Mouse (Mus musculus) limb, embryonic 15.5 days (tissue): Measurements from ENCODE around the gene Rhbdd1. TPM values are rescaled to one million over a fixed set of nuclear protein-coding genes. Genes with fewer than 3 reads are reported as not detected.
A peak's percentile ranks its signal among the peaks of the same experiment; 100 is the strongest.

ENCODE experiments used
- ATAC-seq: fragments of 200-750 bp; cut with Nextera tagmentation; 2 replicates; pipeline ENCODE4 v1.8.0; 2017; ENCODE audit warnings: low read depth, moderate TSS enrichment; ENCODE audit not compliant: insufficient number of reproducible peaks, low FRiP score, low TSS enrichment
- H3K27ac ChIP-seq: fragments of 300-500 bp; sonication (generic); 2 replicates; pipeline ENCODE4 v1.5.1; 2015; ENCODE audit warnings: moderate library complexity, mild to moderate bottlenecking, inconsistent platforms
- H3K27me3 ChIP-seq: fragments of 300-500 bp; sonication (generic); 2 replicates; pipeline ENCODE4 v1.6.1; 2015; ENCODE audit warnings: inconsistent platforms
- H3K36me3 ChIP-seq: fragments of 300-500 bp; sonication (generic); 2 replicates; pipeline ENCODE4 v1.6.1; 2015; ENCODE audit warnings: inconsistent platforms
- H3K4me1 ChIP-seq: fragments of 300-500 bp; sonication (generic); 2 replicates; pipeline ENCODE4 v1.6.1; 2015; ENCODE audit warnings: inconsistent platforms
- H3K4me2 ChIP-seq: fragments of 300-500 bp; sonication (generic); 2 replicates; pipeline ENCODE4 v1.6.1; 2015; ENCODE audit warnings: mild to moderate bottlenecking, inconsistent platforms
- H3K4me3 ChIP-seq: fragments of 300-500 bp; sonication (generic); 2 replicates; pipeline ENCODE4 v1.5.1; 2015; ENCODE audit warnings: mild to moderate bottlenecking, inconsistent platforms
- H3K9ac ChIP-seq: fragments of 300-500 bp; sonication (generic); 2 replicates; pipeline ENCODE4 v1.6.1; 2015; ENCODE audit warnings: inconsistent platforms
- H3K9me3 ChIP-seq: fragments of 300-500 bp; sonication (generic); 2 replicates; pipeline ENCODE4 v1.6.1; 2016; ENCODE audit warnings: inconsistent platforms
- WGBS: fragments of 180-500 bp; shearing (Covaris S2); methylation state at CpG from one replicate; pipeline ENCODE4 v1.1.7; 2015; 5-methylcytosine and 5-hydroxymethylcytosine counted together
- polyA plus RNA-seq: library from polyadenylated mRNA; unstranded; fragments of >200 nt; fragmentation: Nextera tagmentation; extraction: Ambion mirVana; gene quantifications from 2 replicates; pipeline ENCODE4 v1.2.1, GENCODE M21; 2015

Gene Rhbdd1
- polyA plus RNA-seq, 1 experiment from 2014 or later: 11.2 TPM

DNA sequence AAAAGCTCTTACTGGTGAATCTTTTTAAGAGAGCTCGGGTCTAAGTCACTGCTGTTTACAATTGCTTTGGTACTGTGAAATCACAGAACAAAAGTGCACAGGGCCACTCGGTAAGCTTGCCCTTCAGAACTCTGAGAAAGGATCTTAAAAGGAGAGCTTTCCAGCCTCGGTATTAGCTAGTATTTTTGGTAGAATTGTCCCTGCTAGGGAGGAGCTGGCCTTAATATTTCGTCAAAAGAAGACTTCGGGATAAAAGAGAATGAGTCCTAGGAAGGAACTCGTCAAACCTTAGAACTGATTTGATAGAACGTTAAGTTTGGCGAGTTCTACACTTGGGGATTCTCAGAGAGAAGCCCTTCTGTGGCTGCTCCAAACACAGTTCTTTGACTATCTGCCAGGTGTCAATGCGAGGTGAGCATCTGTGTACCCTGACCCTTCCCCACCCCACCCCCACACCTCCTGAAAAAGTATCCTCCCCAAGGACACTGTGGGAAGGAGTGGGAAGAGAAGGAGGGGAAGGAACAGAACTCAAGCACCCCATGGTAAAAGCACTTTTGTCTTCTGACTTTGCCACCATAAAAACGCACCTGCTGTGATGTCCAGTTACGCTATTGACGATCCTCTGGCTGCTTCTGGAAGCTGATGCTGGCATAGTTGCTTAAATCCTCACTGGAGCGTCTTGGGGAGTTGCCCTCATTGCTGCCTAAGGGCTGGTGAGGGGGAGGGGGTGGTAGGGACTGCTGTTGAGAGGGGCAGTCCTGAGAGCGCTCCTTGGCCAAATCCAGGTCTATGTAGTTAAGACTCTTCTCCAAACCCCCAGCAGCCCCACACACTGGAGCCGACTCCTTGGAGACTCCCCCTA lies 29.8 kb upstream of the Rhbdd1 start:
- peak overlapping the region; percentile 69 for H3K27ac ChIP-seq

DNA sequence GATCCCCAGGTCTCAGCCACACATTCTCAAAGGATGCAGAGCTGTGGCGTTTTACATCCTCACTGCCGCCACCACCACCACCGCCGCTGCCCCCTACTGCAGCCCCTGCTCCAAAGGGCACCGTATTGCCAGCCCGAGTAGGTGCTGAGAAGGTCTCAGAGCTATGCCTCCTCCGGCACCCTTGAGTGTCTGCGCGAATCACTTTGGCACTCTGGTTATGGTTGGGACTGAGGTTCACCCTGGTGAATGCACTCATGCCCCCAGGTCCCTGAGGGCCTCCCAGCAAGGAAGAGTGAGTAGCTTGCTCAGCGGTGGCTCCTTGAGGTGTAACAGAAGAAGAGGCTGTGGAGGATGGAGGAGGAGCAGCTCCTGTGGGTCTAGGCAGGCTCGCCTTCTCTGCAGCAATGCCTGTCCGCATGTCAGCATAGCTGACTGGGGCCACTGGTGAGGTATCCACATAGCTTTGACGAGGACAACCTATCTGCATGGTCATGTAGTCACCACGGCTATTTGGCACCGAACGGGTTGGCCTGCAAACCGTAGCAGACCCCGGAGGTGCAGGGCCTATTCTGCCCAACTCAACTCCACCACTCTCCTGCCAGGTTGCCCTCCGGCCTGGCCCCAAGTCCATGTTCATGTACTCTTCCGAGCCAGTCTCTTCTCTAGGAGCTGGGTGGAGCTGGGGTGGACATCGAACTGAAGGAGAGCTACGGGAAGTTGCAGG lies 29.0 kb upstream of the Rhbdd1 start:
- Histone ChIP-seq H3K9ac (peak overlapping the region; percentile 43), H3K27me3 (no peaks in the 10 kb centered on the region), H3K27ac (peak overlapping the region; percentile 69), H3K4me3 (peak overlapping the region; percentile 75), H3K36me3 (peaks cover 24% of the 10 kb centered on the region), H3K4me2 (peak overlapping the region; percentile 73), H3K9me3 (no peaks in the 10 kb centered on the region), H3K4me1 (peaks cover 44% of the 10 kb centered on the region)
- no peak for ATAC-seq
- 64% methylated on average over 22 of the region's 22 CpGs for WGBS

More for the DNA sequence above, 29.8 kb upstream of the Rhbdd1 start:
- Histone ChIP-seq H3K4me2 (peak overlapping the region; percentile 73), H3K9me3 (no peaks in the 10 kb centered on the region), H3K9ac (peak overlapping the region; percentile 43), H3K4me3 (peak overlapping the region; percentile 75), H3K4me1 (peaks cover 42% of the 10 kb centered on the region), H3K36me3 (peaks cover 24% of the 10 kb centered on the region), H3K27me3 (no peaks in the 10 kb centered on the region)
- WGBS: 18% methylated on average over 15 of the region's 15 CpGs
- ATAC-seq: no peak

DNA sequence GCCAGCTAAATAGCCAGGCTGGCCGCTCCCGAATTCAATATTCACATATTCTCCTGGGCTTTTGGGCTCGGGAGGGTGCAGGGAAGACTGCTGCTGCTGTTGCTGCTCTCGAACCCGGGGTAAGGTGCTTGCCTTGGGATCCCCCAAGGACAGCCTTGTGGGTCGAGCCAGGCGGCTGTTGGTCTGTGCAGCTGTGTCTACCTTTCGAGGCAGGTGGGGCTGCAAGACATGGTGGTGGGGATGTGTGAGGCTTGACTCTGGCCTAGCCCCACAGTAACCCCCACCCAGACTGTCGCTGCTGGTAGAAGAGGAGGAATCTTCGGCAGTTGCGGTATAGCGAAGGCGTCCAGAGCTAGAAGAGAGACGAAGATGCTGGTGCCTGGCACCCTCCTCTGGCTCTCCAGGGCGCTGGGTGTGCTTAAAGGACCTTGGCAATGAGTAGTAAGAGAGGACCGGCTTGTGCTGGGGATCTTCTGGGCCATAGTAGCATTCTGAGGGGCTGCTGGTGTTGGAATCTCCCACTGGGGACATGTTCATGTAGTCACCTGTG lies 28.4 kb upstream of the Rhbdd1 start:
- WGBS: 87% methylated on average over 16 of the region's 16 CpGs
- H3K9me3 ChIP-seq: no peaks in the 10 kb centered on the region
- H3K4me1 ChIP-seq: peaks cover 44% of the 10 kb centered on the region
- no peak for ATAC-seq
- H3K4me2 ChIP-seq: peak overlapping the region; percentile 73
- H3K36me3 ChIP-seq: peaks cover 24% of the 10 kb centered on the region
- peak overlapping the region; percentile 75 for H3K4me3 ChIP-seq
- H3K9ac ChIP-seq: peak overlapping the region; percentile 43
- peak overlapping the region; percentile 38; the same call in 1 of the 2 replicates for H3K27ac ChIP-seq
- no peaks in the 10 kb centered on the region for H3K27me3 ChIP-seq

DNA sequence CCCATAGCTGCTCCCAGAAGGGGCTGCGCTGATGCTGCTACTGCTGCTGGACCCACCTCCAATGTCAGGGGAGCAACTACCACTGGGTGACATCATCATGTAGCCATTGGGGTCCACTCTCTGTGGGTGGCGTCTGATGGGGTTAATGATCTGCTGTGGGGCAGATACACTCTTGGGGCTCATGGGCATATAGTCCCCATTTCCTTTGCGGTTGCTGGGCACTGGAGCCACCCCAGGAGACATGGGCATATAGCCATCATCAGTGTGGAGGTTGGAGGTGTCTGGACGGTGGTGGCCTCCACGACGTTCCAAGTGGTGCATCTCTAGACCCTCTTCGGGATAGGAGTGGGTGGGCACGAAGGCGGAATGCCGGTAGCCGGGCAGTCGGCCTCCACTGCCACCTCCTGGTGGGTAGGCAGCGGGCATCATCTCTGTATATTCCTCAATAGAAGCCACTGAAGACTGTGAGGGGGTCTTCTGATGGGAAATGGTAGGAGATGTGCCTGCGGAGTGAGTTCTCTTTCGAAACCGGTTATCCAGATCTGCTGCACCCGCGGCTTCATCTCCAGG lies 27.7 kb upstream of the Rhbdd1 start:
- 88% methylated on average over 18 of the region's 18 CpGs for WGBS
- no peak for ATAC-seq
- H3K9ac ChIP-seq: no peak overlapping the region
- H3K27me3 ChIP-seq: no peaks in the 10 kb centered on the region
- peak overlapping the region; percentile 75 for H3K4me3 ChIP-seq
- no peaks in the 10 kb centered on the region for H3K9me3 ChIP-seq
- H3K36me3 ChIP-seq: peaks cover 24% of the 10 kb centered on the region
- peak overlapping the region; percentile 73 for H3K4me2 ChIP-seq
- peaks cover 48% of the 10 kb centered on the region for H3K4me1 ChIP-seq
- H3K27ac ChIP-seq: no peak overlapping the region

DNA sequence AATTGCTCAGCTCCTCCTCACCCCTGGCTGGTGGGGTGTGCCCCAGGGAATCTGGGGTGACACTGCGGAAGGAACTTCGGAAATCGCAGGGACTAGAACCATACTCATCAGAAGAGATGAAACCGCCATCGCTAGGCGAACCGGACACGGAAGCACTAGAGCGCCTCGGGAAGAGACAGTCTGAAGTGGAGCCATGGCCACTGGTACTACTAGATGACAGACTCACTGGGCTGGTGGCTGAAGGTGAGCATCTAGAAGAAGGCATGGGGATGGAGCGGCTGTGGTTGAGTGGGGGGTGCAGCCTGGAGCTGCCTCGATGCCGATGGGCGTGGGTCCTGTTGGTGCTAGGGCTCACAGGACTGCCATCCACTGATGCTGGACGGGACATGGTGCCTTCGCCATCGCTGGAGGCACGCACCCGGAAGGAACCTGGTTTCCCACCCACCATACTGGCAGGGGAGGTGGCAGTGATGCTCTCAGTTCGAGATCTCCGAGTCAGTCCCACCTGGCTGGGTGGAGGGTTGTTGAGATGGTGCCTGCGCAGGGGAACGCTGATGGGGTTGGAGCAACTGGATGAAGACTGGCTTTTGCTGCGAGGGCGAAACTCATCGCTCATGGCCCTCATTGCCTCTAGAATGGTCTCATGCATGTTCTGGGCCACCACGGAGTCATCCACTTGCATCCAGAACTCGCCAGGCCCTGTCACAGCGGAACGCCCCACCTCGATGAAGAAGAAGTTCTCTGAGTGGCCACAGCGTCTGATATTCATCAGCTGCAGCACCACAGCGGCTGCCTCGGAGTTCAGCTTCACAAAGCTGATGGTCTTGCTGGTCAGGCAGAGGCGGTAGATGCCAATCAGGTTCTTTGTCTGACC lies 26.9 kb upstream of the Rhbdd1 start:
- no peak for ATAC-seq
- H3K27me3 ChIP-seq: no peaks in the 10 kb centered on the region
- peak overlapping the region; percentile 73 for H3K4me2 ChIP-seq
- WGBS: 69% methylated on average over 35 of the region's 35 CpGs
- H3K36me3 ChIP-seq: peaks cover 24% of the 10 kb centered on the region
- peaks cover 44% of the 10 kb centered on the region for H3K4me1 ChIP-seq
- H3K9ac ChIP-seq: peak overlapping the region; percentile 77
- peak overlapping the region; percentile 98 for H3K27ac ChIP-seq
- no peaks in the 10 kb centered on the region for H3K9me3 ChIP-seq
- H3K4me3 ChIP-seq: peak overlapping the region; percentile 75

DNA sequence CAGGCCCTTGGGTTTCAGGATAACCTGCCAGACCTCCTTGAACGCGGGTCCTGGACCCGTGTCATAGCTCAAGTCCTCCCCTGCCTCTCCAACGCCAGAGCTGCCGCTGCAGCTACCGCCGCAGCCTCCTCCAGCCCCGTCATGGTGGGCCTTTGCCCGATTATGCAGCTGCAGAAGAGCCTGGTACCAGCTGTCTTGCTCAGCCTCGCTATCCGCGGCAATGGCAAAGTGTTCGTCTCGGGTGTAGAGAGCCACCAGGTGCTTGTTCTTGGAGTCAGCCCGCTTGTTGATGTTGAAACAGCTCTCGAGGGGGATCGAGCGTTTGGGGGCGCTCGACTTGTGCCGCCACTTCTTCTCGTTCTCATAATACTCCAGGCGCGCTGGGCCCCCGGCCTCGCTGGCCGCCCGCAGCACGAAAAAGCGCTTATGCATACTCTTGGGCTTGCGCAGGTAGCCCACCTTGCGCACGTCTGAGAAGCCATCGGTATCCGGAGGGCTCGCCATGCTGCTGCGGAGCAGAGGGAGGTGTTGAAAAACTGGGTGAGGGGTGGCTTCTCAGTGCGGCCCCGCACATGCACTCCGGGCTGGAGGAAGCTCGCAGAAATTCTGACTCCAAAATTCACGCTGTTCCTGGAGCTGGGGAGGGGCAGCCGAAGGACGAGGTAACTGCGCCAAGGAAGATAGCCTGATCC lies 26.1 kb upstream of the Rhbdd1 start:
- WGBS: under 1% methylated on average over 45 of the region's 45 CpGs
- H3K4me1 ChIP-seq: peaks cover 44% of the 10 kb centered on the region

DNA sequence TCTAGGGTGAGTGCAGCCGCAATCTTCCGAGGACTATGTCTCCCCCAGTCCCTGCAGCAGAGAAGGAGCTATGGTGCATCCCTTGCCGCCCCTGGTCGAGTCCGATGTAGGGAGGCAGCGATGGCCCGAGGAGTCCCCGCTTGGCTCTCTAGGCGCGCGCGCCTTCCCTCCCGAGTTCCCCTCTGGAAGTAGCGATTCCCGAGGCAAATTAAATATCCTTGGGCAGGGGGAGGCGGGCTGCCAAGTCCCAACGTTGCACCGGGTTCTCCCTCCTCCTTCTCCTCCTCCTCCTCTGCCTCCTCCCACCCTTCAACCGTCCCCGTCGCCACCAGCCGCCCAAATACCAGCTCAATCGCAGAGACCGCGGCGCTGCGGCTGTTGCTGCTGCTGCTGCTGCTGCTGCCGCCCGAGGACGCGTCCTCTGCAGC lies 25.5 kb upstream of the Rhbdd1 start:
- Histone ChIP-seq H3K9me3 (no peaks in the 10 kb centered on the region), H3K4me3 (peak overlapping the region; percentile 75), H3K27ac (peak overlapping the region; percentile 98), H3K27me3 (no peaks in the 10 kb centered on the region; the same call in 1 of the 2 replicates), H3K4me2 (peak overlapping the region; percentile 73), H3K9ac (peak overlapping the region; percentile 77), H3K4me1 (peaks cover 44% of the 10 kb centered on the region), H3K36me3 (peaks cover 24% of the 10 kb centered on the region)
- under 1% methylated on average over 29 of the region's 31 CpGs for WGBS
- peak; percentile 60 for ATAC-seq

More for the DNA sequence above, 26.1 kb upstream of the Rhbdd1 start:
- Histone ChIP-seq H3K9ac (peak overlapping the region; percentile 77), H3K4me2 (peak overlapping the region; percentile 73), H3K27me3 (no peaks in the 10 kb centered on the region; the same call in 1 of the 2 replicates), H3K4me3 (peak overlapping the region; percentile 75), H3K9me3 (no peaks in the 10 kb centered on the region), H3K36me3 (peaks cover 24% of the 10 kb centered on the region), H3K27ac (peak overlapping the region; percentile 98)
- no peak for ATAC-seq

DNA sequence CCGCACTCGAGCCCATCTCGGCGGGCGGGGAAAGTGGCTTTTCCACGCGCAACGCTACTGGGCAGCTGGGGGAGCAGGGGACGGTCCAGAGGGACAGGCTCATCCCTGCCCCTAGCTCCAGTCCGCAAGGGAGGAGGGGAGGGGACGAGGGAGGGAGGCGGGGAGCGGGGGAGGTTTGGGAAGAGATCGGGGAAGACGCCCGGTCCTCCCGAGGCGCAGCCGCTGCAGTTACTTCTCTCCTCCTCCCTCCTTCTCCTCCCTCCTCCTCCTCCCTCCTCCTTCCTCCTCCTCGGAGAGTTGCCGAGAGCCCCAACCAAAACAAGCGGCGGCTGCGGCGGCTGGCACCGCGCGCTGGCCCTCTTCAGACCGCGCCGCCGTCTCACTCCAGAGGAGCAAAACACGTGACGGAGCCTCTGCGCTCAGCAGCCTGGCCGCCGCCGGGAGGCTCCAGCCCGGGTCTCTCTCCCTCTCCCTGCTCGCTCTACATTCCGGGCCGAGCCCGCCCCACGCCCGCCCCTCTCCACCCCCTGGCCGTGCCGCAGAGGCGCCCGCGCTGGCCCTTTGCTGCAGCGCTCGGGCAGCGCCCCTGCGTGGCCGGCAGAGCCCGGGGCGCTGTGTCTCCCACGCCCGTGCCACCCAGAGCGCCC lies 25.0 kb upstream of the Rhbdd1 start, which contains the start of gene Irs1:
Irs1 (minus strand) TSS at position 266 of the 647 bp plus-strand sequence.
- WGBS: 0% methylated on average over 48 of the region's 60 CpGs
- H3K4me3 ChIP-seq: peak within 1 kb of the TSS; percentile 75
- peak within 1 kb of the TSS; percentile 98 for H3K27ac ChIP-seq
- H3K9me3 ChIP-seq: no peaks in the 10 kb centered on the region
- ATAC-seq: peak; percentile 87
- no peaks in the 10 kb centered on the region; the same call in 1 of the 2 replicates for H3K27me3 ChIP-seq
- H3K36me3 ChIP-seq: peaks cover 24% of the 10 kb centered on the region
- H3K4me2 ChIP-seq: peak within 1 kb of the TSS; percentile 73
- H3K9ac ChIP-seq: peak within 1 kb of the TSS; percentile 77
- H3K4me1 ChIP-seq: peaks cover 44% of the 10 kb centered on the region

DNA sequence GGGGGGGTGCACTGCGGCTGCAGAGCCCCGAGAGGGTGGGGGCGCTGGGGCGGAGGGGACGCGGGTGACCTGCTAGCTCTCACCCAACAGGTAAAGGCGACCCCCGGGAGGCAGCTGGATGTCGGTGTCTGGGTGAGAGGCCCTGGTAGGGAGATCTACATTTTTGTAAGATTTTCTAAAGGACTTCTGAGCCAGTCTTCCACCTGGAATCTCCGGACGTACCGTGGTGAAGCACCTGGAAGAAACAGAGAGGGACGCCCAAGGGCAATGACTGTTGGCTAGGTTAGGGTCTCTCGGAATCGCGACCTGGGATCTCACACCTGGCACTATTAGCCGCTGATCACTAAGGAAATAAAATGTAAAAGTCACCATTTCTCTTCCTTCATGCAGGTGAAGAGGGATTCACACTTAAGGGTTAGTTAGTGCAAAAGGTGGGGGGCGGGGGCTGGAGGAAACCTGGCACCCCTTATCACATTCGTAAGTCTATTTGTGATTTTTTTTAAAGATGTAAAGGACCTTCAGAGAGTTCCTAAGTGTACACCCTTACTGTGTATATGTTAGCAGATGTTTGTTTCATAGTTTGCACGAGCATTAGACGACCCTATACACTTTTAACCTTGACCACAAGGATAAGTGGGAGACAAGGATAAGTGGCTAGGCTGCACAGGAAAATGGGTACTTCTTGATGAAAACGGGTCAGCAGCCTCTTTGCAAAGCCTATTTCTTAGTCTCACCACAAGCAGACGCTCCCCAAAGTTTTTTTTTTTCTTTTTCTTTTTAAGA lies 24.1 kb upstream of the Rhbdd1 start:
- H3K27me3 ChIP-seq: no peaks in the 10 kb centered on the region; the same call in 1 of the 2 replicates
- ATAC-seq: no peak
- peak overlapping the region; percentile 98 for H3K27ac ChIP-seq
- H3K4me2 ChIP-seq: peak overlapping the region; percentile 73
- under 1% methylated on average over 23 of the region's 23 CpGs for whole genome bisulfite sequencing
- no peaks in the 10 kb centered on the region for H3K9me3 ChIP-seq
- H3K4me3 ChIP-seq: peak overlapping the region; percentile 75
- peaks cover 22% of the 10 kb centered on the region for H3K36me3 ChIP-seq
- H3K4me1 ChIP-seq: peaks cover 39% of the 10 kb centered on the region
- H3K9ac ChIP-seq: peak overlapping the region; percentile 77
